Mouse (Mus musculus): ENCODE results near the gene Olfr582. TPM values are rescaled to one million over a fixed set of nuclear protein-coding genes. Genes with fewer than 3 reads are reported as not detected.

Gene Olfr582
- polyA plus RNA-seq (2012; ENCODE audit: insufficient read depth, insufficient read length, missing spikeins): not detected in 2 replicates

DNA sequence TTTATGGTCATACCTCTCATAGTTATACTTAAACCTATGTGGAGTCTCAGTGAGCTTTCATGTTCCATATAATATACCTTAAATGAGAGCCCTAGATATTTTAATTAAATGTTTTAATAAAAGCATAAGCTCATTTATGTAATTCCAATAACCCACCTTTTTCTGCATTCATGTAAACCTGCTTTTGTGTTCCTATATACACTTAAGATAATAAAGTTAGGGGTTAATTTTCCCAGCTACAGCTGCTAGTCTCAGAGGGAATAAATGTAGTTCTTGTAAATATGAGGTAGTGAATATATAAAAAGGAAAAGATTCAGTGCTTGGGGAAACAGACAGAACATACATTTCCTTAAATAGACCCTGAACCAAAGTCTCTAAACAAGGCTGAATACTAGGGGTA, at the start of gene Olfr582:
Gene Olfr582, plus strand, starts transcription at position 301 of the 400 bp plus-strand sequence.
- TF ChIP-seq POLR2A (IDR thresholded peaks at IDR 0.05; ENCODE audit: borderline replicate concordance, low read depth, low read length) (no peak), CTCF (IDR thresholded peaks at IDR 0.05; ENCODE audit: low read depth, low read length) (no peak)
- Histone ChIP-seq H3K4me3 (ENCODE audit: insufficient read depth, low read length) (no peak within 1 kb of the TSS), H3K4me1 (ENCODE audit: control insufficient read depth, insufficient read depth, low read length) (no peaks in the 10 kb centered on the region), H3K27ac (ENCODE audit: insufficient read depth, low read depth, low read length) (no peak within 1 kb of the TSS)

DNA sequence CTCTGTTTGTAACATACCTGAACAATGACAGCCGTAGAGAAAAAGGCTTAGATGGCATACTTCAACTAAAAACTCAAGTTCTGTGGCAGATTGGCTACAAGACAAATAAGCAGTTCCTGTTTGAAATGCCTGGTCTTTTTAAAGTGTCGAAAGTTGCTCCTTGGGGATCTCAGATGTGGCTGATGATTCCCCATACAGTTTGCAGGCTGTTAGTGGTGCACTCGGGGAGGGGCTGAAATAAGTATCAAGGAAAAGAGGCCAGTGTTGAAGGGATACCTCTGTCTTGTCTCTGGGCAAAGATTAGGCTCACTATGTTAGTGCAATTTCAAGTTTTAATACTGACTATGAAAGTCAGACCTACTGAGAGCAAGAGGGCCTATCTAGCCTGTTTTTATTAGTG, 48.6 kb upstream of the Olfr582 start, which contains the start of gene Olfr578:
Gene Olfr578, minus strand, starts transcription at position 101 of the 400 bp plus-strand sequence.
- H3K4me3 ChIP-seq (ENCODE audit: insufficient read depth, low read length): no peak within 1 kb of the TSS
- no peak within 1 kb of the TSS for H3K27ac ChIP-seq (ENCODE audit: insufficient read depth, low read depth, low read length)
- no peaks in the 10 kb centered on the region for H3K4me1 ChIP-seq (ENCODE audit: control insufficient read depth, insufficient read depth, low read length)
- TF ChIP-seq POLR2A (IDR thresholded peaks at IDR 0.05; ENCODE audit: borderline replicate concordance, low read depth, low read length) (no peak), CTCF (IDR thresholded peaks at IDR 0.05; ENCODE audit: low read depth, low read length) (no peak)

GRCm38 (mm10) chr7:103051000-103051399, 13.2 kb downstream of the Olfr582 start, which contains the start of gene Olfr583:
Gene Olfr583 (plus strand): TSS chr7:103051300.
- H3K27ac ChIP-seq (ENCODE audit: insufficient read depth, low read depth, low read length): no peak within 1 kb of the TSS
- H3K4me3 ChIP-seq (ENCODE audit: insufficient read depth, low read length): no peak within 1 kb of the TSS
- no peak for TF ChIP-seq CTCF (IDR thresholded peaks at IDR 0.05; ENCODE audit: low read depth, low read length)
- no peaks in the 10 kb centered on the region for H3K4me1 ChIP-seq (ENCODE audit: control insufficient read depth, insufficient read depth, low read length)

- no peaks in the 10 kb centered on the region for H3K4me1 ChIP-seq (ENCODE audit: control insufficient read depth, insufficient read depth, low read length)
Measured at GRCm38 (mm10) chr7:103081585-103081984, 43.8 kb downstream of the Olfr582 start, which contains the start of gene Olfr584. Gene Olfr584 (plus strand): TSS chr7:103081885.

More at GRCm38 (mm10) chr7:103081585-103081984, 43.8 kb downstream of the Olfr582 start, which contains the start of gene Olfr584:
- no peak within 1 kb of the TSS for H3K27ac ChIP-seq (ENCODE audit: insufficient read depth, low read depth, low read length)
- no peak within 1 kb of the TSS for H3K4me3 ChIP-seq (ENCODE audit: insufficient read depth, low read length)
- TF ChIP-seq POLR2A (IDR thresholded peaks at IDR 0.05; ENCODE audit: borderline replicate concordance, low read depth, low read length): no peak
- TF ChIP-seq CTCF (IDR thresholded peaks at IDR 0.05; ENCODE audit: low read depth, low read length): no peak

Other genes with a start within 250 kb of the Olfr582 start
- gene Olfr564, start 234.5 kb upstream of the Olfr582 start, polyA plus RNA-seq (2012; ENCODE audit: insufficient read depth, insufficient read length, missing spikeins): not detected in 2 replicates
- gene Olfr566, start 179.3 kb upstream of the Olfr582 start, polyA plus RNA-seq (2012; ENCODE audit: insufficient read depth, insufficient read length, missing spikeins): not detected in 2 replicates
- gene Olfr568, start 160.9 kb upstream of the Olfr582 start, polyA plus RNA-seq (2012; ENCODE audit: insufficient read depth, insufficient read length, missing spikeins): not detected in 2 replicates
- gene Olfr569, start 147.1 kb upstream of the Olfr582 start, polyA plus RNA-seq (2012; ENCODE audit: insufficient read depth, insufficient read length, missing spikeins): not detected in 2 replicates
- gene Olfr570, start 143.4 kb upstream of the Olfr582 start, polyA plus RNA-seq (2012; ENCODE audit: insufficient read depth, insufficient read length, missing spikeins): not detected in 2 replicates
- 0.11 TPM in 1 of 2 replicates, not detected in the other for gene Olfr571, start 120.5 kb upstream of the Olfr582 start, polyA plus RNA-seq (2012; ENCODE audit: insufficient read depth, insufficient read length, missing spikeins)
- gene Olfr572, start 113.6 kb upstream of the Olfr582 start, polyA plus RNA-seq (2012; ENCODE audit: insufficient read depth, insufficient read length, missing spikeins): not detected in 2 replicates
- not detected in 2 replicates for gene Olfr573-ps1, start 95.4 kb upstream of the Olfr582 start, polyA plus RNA-seq (2012; ENCODE audit: insufficient read depth, insufficient read length, missing spikeins)
- not detected in 2 replicates for gene Olfr574, start 89.6 kb upstream of the Olfr582 start, polyA plus RNA-seq (2012; ENCODE audit: insufficient read depth, insufficient read length, missing spikeins)
- not detected in 2 replicates for gene Olfr575, start 79.2 kb upstream of the Olfr582 start, polyA plus RNA-seq (2012; ENCODE audit: insufficient read depth, insufficient read length, missing spikeins)
- not detected in 2 replicates for gene Olfr576, start 75.4 kb upstream of the Olfr582 start, polyA plus RNA-seq (2012; ENCODE audit: insufficient read depth, insufficient read length, missing spikeins)
- gene Olfr577, start 62.1 kb upstream of the Olfr582 start, polyA plus RNA-seq (2012; ENCODE audit: insufficient read depth, insufficient read length, missing spikeins): not detected in 2 replicates
- gene Olfr578, start 48.7 kb upstream of the Olfr582 start, polyA plus RNA-seq (2012; ENCODE audit: insufficient read depth, insufficient read length, missing spikeins): not detected in 2 replicates
- gene Olfr583, start 13.3 kb downstream of the Olfr582 start, polyA plus RNA-seq (2012; ENCODE audit: insufficient read depth, insufficient read length, missing spikeins): not detected in 2 replicates
- gene Olfr584, start 43.9 kb downstream of the Olfr582 start, polyA plus RNA-seq (2012; ENCODE audit: insufficient read depth, insufficient read length, missing spikeins): not detected in 2 replicates
- not detected in 2 replicates for gene Olfr585, start 59.7 kb downstream of the Olfr582 start, polyA plus RNA-seq (2012; ENCODE audit: insufficient read depth, insufficient read length, missing spikeins)
- not detected in 2 replicates for gene Olfr586, start 87.6 kb downstream of the Olfr582 start, polyA plus RNA-seq (2012; ENCODE audit: insufficient read depth, insufficient read length, missing spikeins)
- gene Olfr588-ps1, start 102.9 kb downstream of the Olfr582 start, polyA plus RNA-seq (2012; ENCODE audit: insufficient read depth, insufficient read length, missing spikeins): not detected in 2 replicates
- gene Olfr589, start 118.3 kb downstream of the Olfr582 start, polyA plus RNA-seq (2012; ENCODE audit: insufficient read depth, insufficient read length, missing spikeins): not detected in 2 replicates
- gene Olfr591, start 140.3 kb downstream of the Olfr582 start, polyA plus RNA-seq (2012; ENCODE audit: insufficient read depth, insufficient read length, missing spikeins): not detected in 2 replicates
- gene Olfr592, start 146.8 kb downstream of the Olfr582 start, polyA plus RNA-seq (2012; ENCODE audit: insufficient read depth, insufficient read length, missing spikeins): not detected in 2 replicates
- gene Olfr593, start 173.8 kb downstream of the Olfr582 start, polyA plus RNA-seq (2012; ENCODE audit: insufficient read depth, insufficient read length, missing spikeins): not detected in 2 replicates
- not detected in 2 replicates for gene Olfr594, start 179.0 kb downstream of the Olfr582 start, polyA plus RNA-seq (2012; ENCODE audit: insufficient read depth, insufficient read length, missing spikeins)
- gene Usp17ld, start 214.5 kb downstream of the Olfr582 start, polyA plus RNA-seq (2012; ENCODE audit: insufficient read depth, insufficient read length, missing spikeins): not detected in 2 replicates